10 mouse cellular contexts compared by ENCODE assay signal in genomic region chr16:43701765-43702504, GRCm38 (mm10). TPM values are rescaled to one million over a fixed set of nuclear protein-coding genes. Genes with fewer than 3 reads are reported as not detected.
DNase-seq lines count a peak whose midpoint lies in the region; ATAC-seq and TF ChIP-seq lines count a peak whose summit lies in the region.
"Had no signal": no experiment of that assay in that cellular context is flagged by ENCODE, and none has a peak within 500 bp of the region (broad histone marks: within the 10 kb centered on the region; RNA-seq: fewer than 3 reads in every experiment).

No protein-coding gene starts in this region.

- DNase-seq in kidney, postnatal 36 days, result no peak
- peak; percentile 27 for DNase-seq in brain, adult 2 months (ENCODE audit: low read depth, low spot score)
- DNase-seq in left cerebral cortex, postnatal 4 days, result no peak
- no peak for DNase-seq in gastrocnemius, adult 2 months
- DNase-seq: spleen, adult 18-20 months had no signal

- ATAC-seq in kidney, embryonic 15.5 days (replicated peaks; ENCODE audit: low FRiP score), result peak; percentile 81
- peak; percentile 96 for ATAC-seq in heart, embryonic 15.5 days (replicated peaks; ENCODE audit: insufficient number of reproducible peaks, insufficient read depth, low FRiP score, low read depth)
- ATAC-seq in midbrain, embryonic 16.5 days, result peak; percentile 36; the same call in 1 of the 2 replicates
- no peak for ATAC-seq in intestine, embryonic 16.5 days

- TF ChIP-seq CTCF in gastrocnemius, adult 2 months (IDR thresholded peaks at IDR 0.05), result no peak

- H3K9me3 ChIP-seq in kidney, embryonic 15.5 days (replicated peaks), result no peaks in the 10 kb centered on the region
- no peaks in the 10 kb centered on the region for H3K9me3 ChIP-seq in heart, embryonic 15.5 days (replicated peaks)
- no peaks in the 10 kb centered on the region for H3K9me3 ChIP-seq in midbrain, embryonic 16.5 days (replicated peaks; ENCODE audit: control insufficient read depth, low read length, poor library complexity, severe bottlenecking)
- H3K9me3 ChIP-seq in intestine, embryonic 16.5 days (ENCODE audit: control insufficient read depth, low read length), result no peaks in the 10 kb centered on the region

- intact Hi-C loops in left cerebral cortex, postnatal 4 days (cut with DNase I), result no loop called here
- intact Hi-C loops in gastrocnemius, adult 2 months (cut with DNase I), result no loop called here

- WGBS in kidney, embryonic 15.5 days, result 50% methylated on average over 14 of the region's 14 CpGs
- WGBS in heart, embryonic 15.5 days, result 26% methylated on average over 14 of the region's 14 CpGs
- 75% methylated on average over 14 of the region's 14 CpGs for WGBS in midbrain, embryonic 16.5 days
- WGBS in intestine, embryonic 16.5 days, result 58% methylated on average over 14 of the region's 14 CpGs

- no peaks in the 10 kb centered on the region for H3K27me3 ChIP-seq in kidney, embryonic 15.5 days
- no peaks in the 10 kb centered on the region for H3K27me3 ChIP-seq in heart, embryonic 15.5 days
- no peaks in the 10 kb centered on the region for H3K27me3 ChIP-seq in midbrain, embryonic 16.5 days (ENCODE audit: control insufficient read depth, insufficient read depth, low read depth, low read length)
- no peaks in the 10 kb centered on the region for H3K27me3 ChIP-seq in intestine, embryonic 16.5 days (replicated peaks; ENCODE audit: control insufficient read depth, insufficient read depth, low read length)

- peaks cover 9% of the 10 kb centered on the region; the same call in 1 of the 2 replicates for H3K4me1 ChIP-seq in kidney, embryonic 15.5 days
- H3K4me1 ChIP-seq in heart, embryonic 15.5 days (replicated peaks), result peaks cover 14% of the 10 kb centered on the region
- no peaks in the 10 kb centered on the region for H3K4me1 ChIP-seq in midbrain, embryonic 16.5 days (ENCODE audit: control insufficient read depth, insufficient read depth, low read length)
- no peaks in the 10 kb centered on the region for H3K4me1 ChIP-seq in intestine, embryonic 16.5 days (ENCODE audit: control insufficient read depth, insufficient read depth, low read length)

- no peak overlapping the region for H3K4me3 ChIP-seq in kidney, embryonic 15.5 days (replicated peaks)
- H3K4me3 ChIP-seq in heart, embryonic 15.5 days, result no peak overlapping the region
- no peak overlapping the region for H3K4me3 ChIP-seq in midbrain, embryonic 16.5 days (ENCODE audit: low read depth, low read length)
- no peak overlapping the region for H3K4me3 ChIP-seq in intestine, embryonic 16.5 days (ENCODE audit: low read length)
- no peak overlapping the region for H3K4me3 ChIP-seq in gastrocnemius, adult 2 months

- H3K36me3 ChIP-seq in kidney, embryonic 15.5 days, result no peaks in the 10 kb centered on the region
- H3K36me3 ChIP-seq in heart, embryonic 15.5 days, result no peaks in the 10 kb centered on the region
- H3K36me3 ChIP-seq in midbrain, embryonic 16.5 days (ENCODE audit: control insufficient read depth, insufficient read depth, low read length), result no peaks in the 10 kb centered on the region
- H3K36me3 ChIP-seq in intestine, embryonic 16.5 days (ENCODE audit: control insufficient read depth, insufficient read depth, low read length), result no peaks in the 10 kb centered on the region

- H3K9ac ChIP-seq in kidney, embryonic 15.5 days, result no peak overlapping the region
- 0 out of 2 replicates have a peak overlapping the region, but pooled peaks have one; percentile 4 for H3K9ac ChIP-seq in heart, embryonic 15.5 days
- H3K9ac ChIP-seq in midbrain, embryonic 16.5 days (ENCODE audit: low read depth, low read length), result no peak overlapping the region
- H3K9ac ChIP-seq in intestine, embryonic 16.5 days (ENCODE audit: low read depth, low read length), result no peak overlapping the region

- no peak overlapping the region for H3K27ac ChIP-seq in kidney, embryonic 15.5 days
- H3K27ac ChIP-seq in heart, embryonic 15.5 days, result peak overlapping the region; percentile 75
- H3K27ac ChIP-seq in midbrain, embryonic 16.5 days (ENCODE audit: low read length), result no peak overlapping the region
- no peak overlapping the region for H3K27ac ChIP-seq in intestine, embryonic 16.5 days (ENCODE audit: low read length)
- H3K27ac ChIP-seq in gastrocnemius, adult 2 months, result no peak overlapping the region

- H3K4me2 ChIP-seq in kidney, embryonic 15.5 days, result no peak overlapping the region
- H3K4me2 ChIP-seq in heart, embryonic 15.5 days, result peak overlapping the region; percentile 45
- no peak overlapping the region for H3K4me2 ChIP-seq in midbrain, embryonic 16.5 days (ENCODE audit: low read length)
- H3K4me2 ChIP-seq in intestine, embryonic 16.5 days (ENCODE audit: low read depth, low read length), result no peak overlapping the region

RNA-seq across cellular contexts. Expression of gene Tigit, which starts 38.0 kb away (rescaled TPM):
- polyA plus RNA-seq in kidney, embryonic 15.5 days (2015; fragmentation: Nextera tagmentation; extraction: Ambion mirVana), result not detected in 2 replicates
- not detected in 2 replicates for polyA plus RNA-seq in heart, embryonic 15.5 days (2015; fragmentation: Nextera tagmentation; extraction: Ambion mirVana)
- not detected in 2 replicates for polyA plus RNA-seq in midbrain, embryonic 16.5 days (2015; fragmentation: Nextera tagmentation; extraction: Ambion mirVana)
- polyA plus RNA-seq in intestine, embryonic 16.5 days (2015; fragmentation: Nextera tagmentation; extraction: Ambion mirVana), result not detected in 2 replicates
- total RNA-seq in left cerebral cortex, postnatal 4 days (2021), result not detected
- not detected for total RNA-seq in gastrocnemius, adult 2 months (2021)
- total RNA-seq: layer of hippocampus, adult 18-20 months had no signal

RNA-seq across cellular contexts. Expression of gene Drd3, which starts 51.9 kb away (rescaled TPM):
- not detected in 2 replicates for polyA plus RNA-seq in kidney, embryonic 15.5 days (2015; fragmentation: Nextera tagmentation; extraction: Ambion mirVana)
- polyA plus RNA-seq in heart, embryonic 15.5 days (2015; fragmentation: Nextera tagmentation; extraction: Ambion mirVana), result not detected in 2 replicates
- not detected in 2 replicates for polyA plus RNA-seq in midbrain, embryonic 16.5 days (2015; fragmentation: Nextera tagmentation; extraction: Ambion mirVana)
- not detected in 2 replicates for polyA plus RNA-seq in intestine, embryonic 16.5 days (2015; fragmentation: Nextera tagmentation; extraction: Ambion mirVana)
- under 1 TPM; 0.26 to 0.46 TPM for total RNA-seq in left cerebral cortex, postnatal 4 days (2021)
- not detected for total RNA-seq in gastrocnemius, adult 2 months (2021)
- total RNA-seq: layer of hippocampus, adult 18-20 months had no signal
